In the genomic region with DNA sequence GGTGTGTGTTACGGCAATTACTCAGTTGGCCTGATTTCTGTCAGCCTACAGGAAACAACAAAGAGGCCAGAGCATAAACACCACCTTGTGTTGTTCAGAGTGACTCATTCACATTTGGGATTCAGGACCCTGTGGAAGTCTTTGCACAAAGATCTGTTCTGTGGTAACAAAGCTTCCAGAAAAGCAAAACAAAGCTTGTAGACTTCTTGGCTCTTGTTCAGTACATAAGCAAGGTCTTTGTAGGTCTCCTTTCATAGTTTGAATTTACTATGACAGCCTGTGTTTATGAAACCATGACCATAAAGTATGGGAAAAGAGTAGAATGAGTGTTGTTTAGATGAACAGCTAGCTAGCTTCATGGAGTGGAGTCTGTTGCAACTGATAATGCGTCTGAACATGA, we compare ENCODE assay signal across 27 mouse cellular contexts.
"Had no signal": no experiment of that assay in that cellular context is flagged by ENCODE, and none has a peak within 500 bp of the region (broad histone marks: within the 10 kb centered on the region; RNA-seq: fewer than 3 reads in every experiment).

No protein-coding gene starts in this region.

- H3K4me1 ChIP-seq: intestine, embryonic 15.5 days; kidney, embryonic 15.5 days; limb, embryonic 10.5 days; limb, embryonic 12.5 days had no signal

- H3K27ac ChIP-seq: gastrocnemius, adult 2 months; heart, embryonic 10.5 days; hindbrain, embryonic 10.5 days; hindbrain, embryonic 12.5 days; hindbrain, embryonic 14.5 days; intestine, embryonic 15.5 days; kidney, embryonic 15.5 days; layer of hippocampus, adult 2 months; left cerebral cortex, adult 2 months; limb, embryonic 10.5 days; limb, embryonic 12.5 days had no signal

- H3K4me2 ChIP-seq: heart, embryonic 12.5 days; hindbrain, embryonic 12.5 days; hindbrain, embryonic 14.5 days; intestine, embryonic 15.5 days; kidney, embryonic 15.5 days; limb, embryonic 12.5 days; liver, embryonic 11.5 days had no signal

- H3K27me3 ChIP-seq: heart, embryonic 12.5 days; intestine, embryonic 15.5 days; kidney, embryonic 15.5 days; limb, embryonic 12.5 days had no signal

- H3K9me3 ChIP-seq: heart, embryonic 10.5 days; heart, embryonic 12.5 days; hindbrain, embryonic 10.5 days; hindbrain, embryonic 12.5 days; intestine, embryonic 15.5 days; kidney, embryonic 15.5 days; limb, embryonic 10.5 days; limb, embryonic 12.5 days had no signal

- H3K36me3 ChIP-seq: heart, embryonic 10.5 days; heart, embryonic 12.5 days; hindbrain, embryonic 10.5 days; hindbrain, embryonic 12.5 days; intestine, embryonic 15.5 days; kidney, embryonic 15.5 days; limb, embryonic 10.5 days; limb, embryonic 12.5 days had no signal

- ATAC-seq: hindbrain, embryonic 16.5 days; inflammation-experienced regulatory T-cells, adult 6 months; intestine, embryonic 15.5 days; intestine, postnatal 0 days had no signal

- H3K9ac ChIP-seq: heart, embryonic 12.5 days; hindbrain, embryonic 12.5 days; hindbrain, embryonic 14.5 days; intestine, embryonic 15.5 days; kidney, embryonic 15.5 days; limb, embryonic 12.5 days had no signal

- H3K4me3 ChIP-seq: gastrocnemius, adult 2 months; heart, embryonic 10.5 days; heart, embryonic 12.5 days; hindbrain, embryonic 10.5 days; hindbrain, embryonic 12.5 days; intestine, embryonic 15.5 days; kidney, embryonic 15.5 days; layer of hippocampus, adult 2 months; left cerebral cortex, adult 2 months; limb, embryonic 10.5 days; limb, embryonic 12.5 days had no signal

- DNase-seq: gastrocnemius, adult 2 months; gastrocnemius, postnatal 10 days; gastrocnemius, postnatal 25 days; heart, adult 18-20 months; heart, postnatal 10 days; heart, postnatal 4 days; kidney, adult 2 months; kidney, adult 9 months; kidney, postnatal 10 days; kidney, postnatal 25 days; kidney, postnatal 4 days; liver had no signal
